Mouse (Mus musculus) left cerebral cortex, adult 18-20 months (tissue): ENCODE measurements around the gene Lypd4. TPM values are rescaled to one million over a fixed set of nuclear protein-coding genes. Genes with fewer than 3 reads are reported as not detected.
"Not testable (repeated sequence)": the region's sequence is repeated elsewhere in the genome, so short reads cannot be mapped to it uniquely, and the experiment has no call there.

ENCODE experiments used
- DNase-seq, 2 experiments: peaks; one replicate each; pipeline ENCODE4 v3.0.0; 2021 to 2022; ENCODE audit warnings: low spot score in 2 of 2, mixed read lengths in 1 of 2
- total RNA-seq, 2 experiments: library from RNA; stranded (reverse); gene quantifications; 2 replicates each; pipeline ENCODE4 v1.2.3; 2021

The Lypd4 gene
- total RNA-seq, 2 experiments from 2014 or later, result not detected

DNA sequence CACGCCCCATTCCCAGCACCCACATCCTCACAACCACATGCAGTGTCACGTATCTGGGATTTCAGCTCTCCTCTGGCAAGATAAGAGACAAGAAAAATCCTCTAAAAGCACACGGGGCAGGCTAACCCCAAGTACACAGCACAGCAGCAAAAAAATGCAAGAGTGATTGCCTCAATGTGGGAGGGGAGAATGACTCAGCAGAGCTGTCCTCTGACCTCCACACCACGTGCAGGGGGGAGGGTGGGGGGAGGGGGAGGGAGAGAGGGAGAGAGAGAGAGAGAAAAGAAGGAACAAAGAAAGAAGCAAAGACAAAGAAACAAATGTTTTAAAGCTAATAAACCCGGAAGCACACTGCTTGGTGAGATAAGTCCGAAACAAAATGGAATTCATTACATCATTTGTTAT lies 18.8 kb downstream of the Lypd4 start:
- peak in 1 of 2 experiments; percentile 10 for DNase-seq

DNA sequence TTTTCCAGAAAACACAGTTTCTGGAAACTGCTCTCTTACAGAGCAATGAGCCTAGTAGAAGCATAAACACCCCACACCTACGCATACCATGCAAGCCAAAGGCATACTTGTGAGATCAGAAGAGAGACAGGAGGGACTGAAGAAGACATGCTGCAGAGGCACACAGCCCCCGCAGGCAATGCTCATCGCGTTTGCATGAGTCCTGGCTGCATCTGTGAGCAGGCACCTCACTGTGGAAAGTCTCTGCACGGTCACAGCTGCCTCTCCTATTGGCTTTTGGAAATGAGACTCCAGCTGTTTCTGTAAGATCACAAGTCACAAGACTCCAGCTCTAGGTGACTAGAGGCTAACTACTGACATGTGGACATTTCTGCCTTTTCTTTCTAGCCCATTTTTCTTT lies 19.6 kb downstream of the Lypd4 start:
- peak; percentile 55 to 79 for DNase-seq

DNA sequence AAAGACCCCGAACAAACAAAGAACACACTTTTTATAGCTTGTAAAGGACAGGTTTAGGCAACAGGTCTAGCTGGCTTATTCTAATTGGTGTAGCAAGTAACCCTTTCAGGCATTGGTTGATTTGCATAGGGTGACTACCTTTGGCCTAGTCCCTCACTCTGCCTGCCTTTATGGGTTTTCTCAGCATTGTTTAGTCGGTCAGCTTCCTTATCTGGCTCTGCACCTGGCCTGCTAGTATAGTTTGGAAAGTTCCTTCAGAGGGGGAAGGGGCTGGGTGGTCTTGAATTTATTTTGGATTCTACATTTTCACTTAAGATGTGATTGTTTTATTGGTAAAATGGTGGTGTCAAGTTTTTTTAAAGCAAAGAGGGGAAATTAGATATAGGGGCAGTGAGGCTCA lies 23.2 kb downstream of the Lypd4 start:
- DNase-seq, result not testable (repeated sequence)

DNA sequence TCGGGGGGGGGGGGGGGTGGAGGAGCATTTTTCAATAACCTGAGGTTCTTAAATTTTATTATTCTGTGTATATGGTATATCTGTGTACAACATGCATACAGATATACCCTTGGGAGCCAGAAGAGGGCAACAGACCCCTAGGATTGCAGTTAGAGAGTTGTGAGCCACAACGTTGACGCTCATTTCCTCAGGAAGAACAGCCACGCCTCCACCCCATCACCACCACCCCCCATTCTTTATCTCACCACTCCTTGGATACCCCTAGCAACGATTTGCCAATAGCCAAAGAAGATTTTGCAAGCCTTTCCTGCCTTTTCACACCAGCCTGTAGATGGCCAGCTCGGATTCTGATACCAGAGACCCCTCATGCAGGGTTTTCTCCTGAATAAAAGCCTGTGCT lies 24.0 kb downstream of the Lypd4 start:
- DNase-seq, result no peak

DNA sequence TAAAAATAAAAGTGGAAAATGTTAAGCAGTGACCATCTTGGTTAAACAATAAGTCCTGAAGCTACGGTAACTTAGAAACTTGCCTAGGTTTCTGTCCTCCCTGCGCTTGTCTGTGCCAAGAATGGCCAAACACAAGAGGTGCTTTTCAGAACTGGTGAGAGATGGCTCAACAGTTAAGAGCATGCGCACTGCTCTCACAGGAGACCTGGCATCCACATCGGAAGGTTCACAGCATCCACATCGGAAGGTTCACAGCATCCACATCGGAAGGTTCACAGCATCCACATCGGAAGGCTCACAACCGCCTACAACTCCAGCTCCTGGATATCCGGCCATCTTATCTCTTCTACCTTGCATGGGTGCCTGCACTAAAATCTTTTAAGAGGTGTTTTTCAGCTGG lies 24.6 kb downstream of the Lypd4 start:
- DNase-seq, result no peak

DNA sequence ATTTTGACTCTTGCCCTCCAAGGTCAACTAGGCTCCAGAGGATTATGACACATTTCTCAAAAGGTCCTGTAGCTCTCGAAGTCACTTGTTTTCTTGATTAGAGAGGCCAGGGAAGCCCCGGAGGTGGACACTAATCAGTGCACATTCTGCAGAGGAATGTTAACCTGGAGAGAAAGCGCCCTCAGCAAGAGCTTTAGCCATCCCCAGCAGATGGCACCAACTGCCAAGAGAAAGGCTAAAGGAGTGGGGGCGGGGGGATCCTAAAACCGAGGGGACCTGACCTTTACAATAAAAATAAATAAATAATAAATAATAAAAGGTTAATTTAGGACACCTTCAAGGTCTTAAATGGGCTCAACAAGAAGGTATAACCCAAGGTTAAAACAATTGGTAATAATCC lies 25.6 kb downstream of the Lypd4 start:
- DNase-seq, result no peak

DNA sequence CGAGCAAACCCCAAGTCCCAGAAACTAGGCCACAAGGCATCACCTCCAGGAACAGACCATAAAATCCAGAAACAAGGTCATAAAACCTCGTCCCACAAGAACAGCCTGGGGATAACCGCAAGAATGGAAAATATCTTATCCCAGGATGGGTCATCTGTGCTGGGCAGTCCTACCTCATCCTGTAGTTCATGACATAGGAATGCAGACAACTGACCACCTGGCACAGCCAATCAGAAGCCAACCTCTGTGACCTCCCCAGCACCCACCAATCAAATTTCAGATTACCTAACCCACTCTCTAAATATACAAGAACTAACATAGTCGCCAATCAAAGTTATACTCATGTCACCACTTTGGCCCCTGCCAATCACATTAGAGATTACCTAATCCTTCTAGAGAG lies 28.7 kb downstream of the Lypd4 start:
- no peak for DNase-seq

DNA sequence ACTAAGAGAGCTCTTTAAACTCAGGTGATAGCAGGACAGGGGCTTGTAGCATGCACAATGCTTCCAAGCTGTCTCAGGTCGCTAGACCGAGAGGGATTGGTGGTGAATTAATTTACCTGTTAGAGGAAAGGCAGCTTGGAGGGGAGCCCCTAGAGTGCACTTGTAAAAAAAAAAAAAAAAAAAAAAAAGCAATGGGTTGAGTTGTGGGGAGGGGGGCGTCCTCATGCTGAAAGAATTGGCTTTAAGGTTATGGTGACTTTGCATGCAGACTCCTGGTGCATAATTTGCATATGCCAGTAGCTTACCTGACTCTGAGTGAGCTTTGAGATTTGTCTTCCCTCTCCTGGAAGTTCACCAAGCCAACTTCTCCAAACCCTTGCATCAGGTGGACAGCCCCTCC lies 29.4 kb downstream of the Lypd4 start:
- DNase-seq, result no peak

DNA sequence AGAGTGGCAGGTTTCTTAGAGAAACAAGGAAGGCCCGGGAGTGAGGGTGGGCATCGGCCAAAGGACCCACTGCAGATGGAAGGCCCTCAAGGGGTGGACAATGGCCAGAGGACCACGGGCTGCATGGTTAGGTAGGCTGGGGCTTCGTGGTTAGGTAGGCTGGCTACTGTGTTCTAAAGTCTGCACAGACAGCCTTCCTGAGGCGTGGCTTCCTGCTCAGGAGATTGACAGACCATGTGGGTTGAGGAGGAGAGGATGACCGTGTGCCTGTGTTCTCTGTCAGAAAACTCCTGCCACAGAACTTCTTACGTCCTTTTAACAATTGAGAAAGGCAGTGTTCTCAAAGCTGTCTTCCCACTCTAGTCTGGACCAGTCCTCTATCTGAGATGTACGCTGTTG lies 30.3 kb downstream of the Lypd4 start:
- no peak for DNase-seq

DNA sequence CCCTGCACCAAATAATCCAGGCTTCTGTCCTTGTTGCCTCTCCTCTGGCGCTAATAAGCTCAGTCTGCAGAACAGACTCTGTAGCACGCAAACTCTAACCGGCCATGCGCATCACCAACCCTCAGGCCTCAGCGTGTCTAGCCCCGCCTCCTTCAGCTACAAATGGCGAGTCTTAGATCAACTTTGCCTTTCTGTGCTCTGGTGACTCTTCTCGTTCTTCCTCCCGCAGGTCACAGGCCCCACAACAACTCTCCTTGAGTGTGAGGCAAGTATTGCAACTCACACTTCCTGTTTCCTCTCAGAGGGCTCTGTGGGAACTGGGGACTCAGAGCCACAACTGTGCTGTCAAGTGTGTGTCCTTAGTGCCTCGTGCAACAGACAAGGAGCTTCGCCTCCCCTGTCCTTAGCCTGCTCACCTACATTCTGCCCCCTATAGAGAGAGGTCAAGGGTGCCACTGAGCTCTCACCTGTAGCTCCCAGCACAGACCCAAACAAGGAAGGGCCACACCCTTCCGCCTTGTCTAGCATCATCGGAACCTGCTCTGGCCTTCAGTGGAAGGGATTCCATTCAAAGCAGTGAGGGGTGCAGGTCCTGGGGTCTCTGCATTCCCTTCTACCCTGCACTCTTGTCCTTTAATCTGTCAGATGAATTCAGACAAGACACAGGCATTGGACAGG lies 30.9 kb downstream of the Lypd4 start:
- DNase-seq, result not testable (repeated sequence)

DNA sequence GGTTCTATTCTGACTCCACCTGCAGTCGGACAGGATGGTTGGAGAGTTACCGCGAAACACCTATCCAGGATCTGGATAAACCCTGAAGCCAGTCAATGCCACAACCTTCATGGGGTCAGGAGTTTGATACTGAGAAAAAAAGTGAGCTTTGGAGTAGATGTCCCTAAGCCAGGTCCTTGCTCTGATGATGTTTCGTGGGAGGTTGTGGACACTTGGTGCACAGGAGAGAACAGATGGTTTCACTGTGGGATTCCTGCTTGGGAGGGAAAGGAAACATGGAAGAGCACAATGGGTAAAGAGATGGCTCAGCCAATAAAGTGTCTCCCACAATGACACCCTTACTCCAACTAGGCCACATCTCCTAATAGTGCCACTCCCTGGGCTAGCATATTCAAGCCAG lies 42.6 kb downstream of the Lypd4 start:
- no peak for DNase-seq

DNA sequence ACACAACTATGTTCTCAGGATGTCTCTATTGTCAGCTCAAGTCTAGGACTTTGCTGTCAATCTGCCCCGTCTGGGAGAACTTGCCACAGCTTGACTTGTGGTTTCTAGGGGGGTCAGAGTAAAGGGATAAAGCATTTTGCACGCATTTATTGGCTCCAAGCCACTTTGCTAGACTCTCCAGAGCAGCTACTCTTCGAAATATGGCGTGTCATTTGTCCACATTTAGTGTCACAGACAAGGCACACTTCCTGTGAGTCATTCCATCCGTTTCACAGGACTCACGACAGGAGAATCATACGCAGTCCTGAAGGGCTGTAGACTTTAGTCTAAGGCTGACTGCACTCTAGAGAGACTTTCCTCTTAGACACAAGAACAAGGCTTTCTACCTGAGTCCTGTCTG lies 45.3 kb downstream of the Lypd4 start:
- no peak for DNase-seq

DNA sequence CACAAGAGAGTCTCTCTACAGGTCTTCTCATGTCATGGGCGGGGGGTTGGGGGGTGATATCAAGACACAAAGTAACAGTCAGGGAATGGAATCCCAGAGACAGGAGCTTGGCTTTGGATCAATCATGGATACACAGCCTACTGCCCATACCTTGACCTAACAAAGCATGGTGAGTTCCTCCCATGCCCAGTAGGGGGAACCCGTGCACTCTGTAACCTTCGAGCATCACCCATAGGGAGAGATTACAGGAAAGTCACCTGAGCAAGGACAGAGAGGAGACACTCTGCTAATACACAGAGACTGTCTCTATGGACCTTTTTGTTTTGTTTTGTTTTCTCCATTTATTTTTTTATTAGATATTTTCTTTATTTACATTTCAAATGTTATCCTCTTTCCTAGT lies 52.2 kb downstream of the Lypd4 start:
- peak; percentile 76 to 79 for DNase-seq

Other genes with a start within 250 kb of the Lypd4 start
- gene Lypd3, start 233.4 kb downstream of the Lypd4 start, total RNA-seq, result under 1 TPM in 1 of 2 experiments, not detected in 1; 0.21 TPM
- gene Tex101, start 193.3 kb downstream of the Lypd4 start, total RNA-seq, result not detected
- not detected for gene BC049730, start 160.7 kb downstream of the Lypd4 start, total RNA-seq
- not detected for gene Gm4763, start 143.0 kb downstream of the Lypd4 start, total RNA-seq
- not detected for gene Cd177, start 109.6 kb downstream of the Lypd4 start, total RNA-seq
- gene Ceacam10, start 92.7 kb downstream of the Lypd4 start, total RNA-seq, result not detected
- 1 to 10 TPM in 1 of 2 experiments, not detected in 1; 1.5 TPM for gene Gm9844, start 7.7 kb downstream of the Lypd4 start, total RNA-seq
- gene Dmrtc2, start 116 bp upstream of the Lypd4 start, total RNA-seq, result not detected
- gene Rps19, start 14.4 kb upstream of the Lypd4 start, total RNA-seq, result 100 to 1,000 TPM; 511 to 584 TPM
- gene Cd79a, start 27.4 kb upstream of the Lypd4 start, total RNA-seq, result under 1 TPM; 0.30 to 0.77 TPM
- 10 to 100 TPM; 57.1 to 74.1 TPM for gene Arhgef1, start 33.0 kb upstream of the Lypd4 start, total RNA-seq
- gene Gm4881, start 74.6 kb upstream of the Lypd4 start, total RNA-seq, result not detected
- gene Rabac1, start 102.8 kb upstream of the Lypd4 start, total RNA-seq, result 100 to 1,000 TPM; 305 to 355 TPM
- gene Atp1a3, start 136.0 kb upstream of the Lypd4 start, total RNA-seq, result 1,000 to 10,000 TPM; 1,987 to 2,019 TPM
- gene Grik5, start 202.4 kb upstream of the Lypd4 start, total RNA-seq, result 100 to 1,000 TPM; 176 TPM
- gene Zfp574, start 202.6 kb upstream of the Lypd4 start, total RNA-seq, result 10 to 100 TPM; 34.9 TPM